Mouse (Mus musculus): ENCODE measurements around the gene Eif3j1. TPM values are rescaled to one million over a fixed set of nuclear protein-coding genes. Genes with fewer than 3 reads are reported as not detected.
A peak's percentile ranks its signal among the peaks of the same experiment; 100 is the strongest.
"Not testable (repeated sequence)": the region's sequence is repeated elsewhere in the genome, so short reads cannot be mapped to it uniquely, and the experiment has no call there.

Eif3j1 gene
- polyA plus RNA-seq, 2 experiments, result 7.2 to 13.7 TPM

- H3K4me1 ChIP-seq (replicated peaks; ENCODE audit: control insufficient read depth in 2 of 2, insufficient read depth in 2 of 2, low read length in 1 of 2), result no peaks in the 10 kb centered on the region
Observed at GRCm38 (mm10) chr2:122069922-122070321, 41.6 kb downstream of the Eif3j1 start.

GRCm38 (mm10) chr2:122081728-122082456 lies 53.5 kb downstream of the Eif3j1 start:
- DNase-seq (ENCODE audit: low read depth in 3 of 3, low spot score in 3 of 3), result peak; percentile 11 to 19 (median 13)

More at GRCm38 (mm10) chr2:122069922-122070321, 41.6 kb downstream of the Eif3j1 start:
- H3K4me2 ChIP-seq (ENCODE audit: low read depth), result no peak overlapping the region
- no peaks in the 10 kb centered on the region for H3K27me3 ChIP-seq (ENCODE audit: control insufficient read depth, insufficient read depth, low read length)
- peak; percentile 35 to 41 (median 40) for DNase-seq (ENCODE audit: low read depth in 3 of 3, low spot score in 3 of 3)
- 20% methylated on average over 5 of the region's 5 CpGs for WGBS (ENCODE audit: insufficient replicate concordance)
- H3K9me3 ChIP-seq (ENCODE audit: control insufficient read depth, low read length), result no peaks in the 10 kb centered on the region
- H3K4me3 ChIP-seq (ENCODE audit: insufficient read depth in 1 of 2, low read depth in 2 of 2, low read length in 2 of 2), result no peak overlapping the region
- no peak overlapping the region for H3K9ac ChIP-seq (replicated peaks)
- H3K27ac ChIP-seq, result no peak overlapping the region
- peaks cover 4% of the 10 kb centered on the region for H3K36me3 ChIP-seq (replicated peaks; ENCODE audit: control insufficient read depth, insufficient read depth, low read depth)
- TF ChIP-seq CTCF (IDR thresholded peaks at IDR 0.05; ENCODE audit: low read depth) (peak; percentile 85), EP300 (IDR thresholded peaks at IDR 0.05; ENCODE audit: low read depth) (no peak)
- ATAC-seq (ENCODE audit: insufficient read depth), result no peak

GRCm38 (mm10) chr2:122086446-122086845 lies 58.1 kb downstream of the Eif3j1 start:
- TF ChIP-seq CTCF (IDR thresholded peaks at IDR 0.05; ENCODE audit: low read depth), result no peak
- TF ChIP-seq EP300 (IDR thresholded peaks at IDR 0.05; ENCODE audit: low read depth), result no peak
- Histone ChIP-seq H3K9me3 (ENCODE audit: control insufficient read depth, low read length) (no peaks in the 10 kb centered on the region), H3K36me3 (replicated peaks; ENCODE audit: control insufficient read depth, insufficient read depth, low read depth) (peaks cover 4% of the 10 kb centered on the region; the same call in 1 of the 2 replicates), H3K4me1 (replicated peaks; ENCODE audit: control insufficient read depth in 2 of 2, insufficient read depth in 2 of 2, low read length in 1 of 2) (peaks cover 0 to 4% of the 10 kb centered on the region in 2 experiments; a peak in 2 of 4 replicates), H3K9ac (replicated peaks) (no peak overlapping the region), H3K4me2 (ENCODE audit: low read depth) (no peak overlapping the region), H3K4me3 (ENCODE audit: insufficient read depth in 1 of 2, low read depth in 2 of 2, low read length in 2 of 2) (no peak overlapping the region), H3K27me3 (ENCODE audit: control insufficient read depth, insufficient read depth, low read length) (no peaks in the 10 kb centered on the region), H3K27ac (no peak overlapping the region)
- 74% methylated on average over 4 of the region's 4 CpGs for WGBS (ENCODE audit: insufficient replicate concordance)
- DNase-seq (ENCODE audit: low read depth in 3 of 3, low spot score in 3 of 3), result no peak
- no peak for ATAC-seq (ENCODE audit: insufficient read depth)

More at GRCm38 (mm10) chr2:122081728-122082456, 53.5 kb downstream of the Eif3j1 start:
- Histone ChIP-seq H3K27ac (no peak overlapping the region; the same call in 1 of the 2 replicates), H3K9ac (replicated peaks) (no peak overlapping the region), H3K4me2 (ENCODE audit: low read depth) (no peak overlapping the region), H3K4me3 (ENCODE audit: insufficient read depth in 1 of 2, low read depth in 2 of 2, low read length in 2 of 2) (no peak overlapping the region), H3K9me3 (ENCODE audit: control insufficient read depth, low read length) (no peaks in the 10 kb centered on the region), H3K27me3 (ENCODE audit: control insufficient read depth, insufficient read depth, low read length) (no peaks in the 10 kb centered on the region), H3K36me3 (replicated peaks; ENCODE audit: control insufficient read depth, insufficient read depth, low read depth) (peaks cover 4% of the 10 kb centered on the region; the same call in 1 of the 2 replicates), H3K4me1 (replicated peaks; ENCODE audit: control insufficient read depth in 2 of 2, insufficient read depth in 2 of 2, low read length in 1 of 2) (peaks cover 0 to 4% of the 10 kb centered on the region in 2 experiments; a peak in 2 of 4 replicates)
- TF ChIP-seq CTCF (IDR thresholded peaks at IDR 0.05; ENCODE audit: low read depth), result no peak
- ATAC-seq (ENCODE audit: insufficient read depth), result 0 out of 2 replicates have a peak, but pooled peaks have one; percentile 50
- WGBS (ENCODE audit: insufficient replicate concordance), result 75% methylated on average over 7 of the region's 7 CpGs

GRCm38 (mm10) chr2:122093844-122094243 lies 65.5 kb downstream of the Eif3j1 start:
- Histone ChIP-seq H3K4me3 (ENCODE audit: insufficient read depth in 1 of 2, low read depth in 2 of 2, low read length in 2 of 2) (no peak overlapping the region), H3K9me3 (ENCODE audit: control insufficient read depth, low read length) (no peaks in the 10 kb centered on the region), H3K9ac (replicated peaks) (no peak overlapping the region), H3K4me1 (replicated peaks; ENCODE audit: control insufficient read depth in 2 of 2, insufficient read depth in 2 of 2, low read length in 1 of 2) (no peaks in the 10 kb centered on the region), H3K27me3 (ENCODE audit: control insufficient read depth, insufficient read depth, low read length) (no peaks in the 10 kb centered on the region), H3K36me3 (replicated peaks; ENCODE audit: control insufficient read depth, insufficient read depth, low read depth) (no peaks in the 10 kb centered on the region; the same call in none of the 2 replicates), H3K4me2 (ENCODE audit: low read depth) (no peak overlapping the region), H3K27ac (no peak overlapping the region)
- no peak for ATAC-seq (ENCODE audit: insufficient read depth)
- 80% methylated on average over 4 of the region's 4 CpGs for WGBS (ENCODE audit: insufficient replicate concordance)
- DNase-seq (ENCODE audit: low read depth in 3 of 3, low spot score in 3 of 3), result no peak
- TF ChIP-seq CTCF (IDR thresholded peaks at IDR 0.05; ENCODE audit: low read depth) (no peak), EP300 (IDR thresholded peaks at IDR 0.05; ENCODE audit: low read depth) (no peak)

- not testable (repeated sequence) for H3K27ac ChIP-seq; H3K4me1 ChIP-seq (replicated peaks; ENCODE audit: control insufficient read depth in 2 of 2, insufficient read depth in 2 of 2, low read length in 1 of 2); H3K9ac ChIP-seq (replicated peaks); H3K36me3 ChIP-seq (replicated peaks; ENCODE audit: control insufficient read depth, insufficient read depth, low read depth); DNase-seq (ENCODE audit: low read depth in 3 of 3, low spot score in 3 of 3); H3K4me2 ChIP-seq (ENCODE audit: low read depth); H3K9me3 ChIP-seq (ENCODE audit: control insufficient read depth, low read length); H3K4me3 ChIP-seq (ENCODE audit: insufficient read depth in 1 of 2, low read depth in 2 of 2, low read length in 2 of 2); H3K27me3 ChIP-seq (ENCODE audit: control insufficient read depth, insufficient read depth, low read length)
- 66% methylated on average over 5 of the region's 5 CpGs for WGBS (ENCODE audit: insufficient replicate concordance)
- peak; percentile 47; the same call in 1 of the 2 replicates for ATAC-seq (ENCODE audit: insufficient read depth)
Observed at GRCm38 (mm10) chr2:122097686-122098085, 69.3 kb downstream of the Eif3j1 start.
